Mouse (Mus musculus): ENCODE measurements at regions not wholly inside any gene's neighbourhood (a gene's known extent, or its start where the extent isn't known, plus 50 kb on each side); places are given as distances from the start of the nearest gene placed in this dataset.

DNA sequence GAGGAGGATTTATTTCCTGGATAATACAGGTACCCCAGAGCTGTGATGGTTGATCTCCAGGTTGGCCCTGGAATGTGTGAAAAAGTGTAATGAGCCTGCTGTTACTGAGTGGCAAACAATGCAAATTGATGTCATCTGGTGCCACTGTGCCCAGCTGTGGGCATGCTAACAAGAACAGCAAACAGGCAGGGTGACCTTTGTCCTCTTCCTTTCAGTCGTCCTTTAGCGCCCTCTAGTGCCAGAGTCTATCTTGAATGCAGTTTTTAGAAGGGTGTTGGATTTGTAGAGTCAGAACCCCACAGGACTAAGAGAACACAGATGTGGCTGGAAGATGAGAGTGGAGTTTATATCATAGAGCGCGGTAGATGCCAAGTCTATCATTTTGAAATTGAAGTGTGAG, 164.3 kb downstream of the Sdhaf3 start:
- H3K4me3 ChIP-seq (ENCODE audit: insufficient read depth, low read length): no peak overlapping the region
- H3K27ac ChIP-seq (ENCODE audit: insufficient read depth, low read length): no peak overlapping the region
- no peaks in the 10 kb centered on the region for H3K4me1 ChIP-seq (ENCODE audit: control insufficient read depth, insufficient read depth, low read length)
- TF ChIP-seq CTCF (IDR thresholded peaks at IDR 0.05; ENCODE audit: borderline replicate concordance, insufficient read depth, low read length): no peak

DNA sequence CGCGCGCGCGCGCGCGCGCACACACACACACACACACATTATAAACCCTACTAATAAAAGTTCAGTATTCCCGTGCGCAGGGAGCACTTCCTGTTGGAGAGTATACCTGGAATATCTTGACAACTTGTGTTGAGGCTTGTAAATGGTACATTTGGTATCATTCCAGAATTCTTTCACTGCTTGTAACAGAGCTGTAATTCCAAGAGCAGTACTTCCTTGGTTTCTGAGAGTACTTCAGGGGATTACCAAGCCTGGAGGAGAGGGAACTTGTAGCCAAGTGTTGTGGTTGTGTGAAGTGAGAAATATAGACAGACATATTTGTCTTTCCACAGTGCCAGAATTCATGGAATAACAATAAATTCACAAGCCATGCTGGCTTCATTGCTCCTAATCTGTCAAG, 177.2 kb downstream of the Sdhaf3 start:
- H3K27ac ChIP-seq (ENCODE audit: insufficient read depth, low read length): no peak overlapping the region
- H3K4me3 ChIP-seq (ENCODE audit: insufficient read depth, low read length): no peak overlapping the region
- TF ChIP-seq CTCF (IDR thresholded peaks at IDR 0.05; ENCODE audit: borderline replicate concordance, insufficient read depth, low read length): no peak
- TF ChIP-seq POLR2A (IDR thresholded peaks at IDR 0.05; ENCODE audit: low read depth, low read length): no peak
- H3K4me1 ChIP-seq (ENCODE audit: control insufficient read depth, insufficient read depth, low read length): no peaks in the 10 kb centered on the region

DNA sequence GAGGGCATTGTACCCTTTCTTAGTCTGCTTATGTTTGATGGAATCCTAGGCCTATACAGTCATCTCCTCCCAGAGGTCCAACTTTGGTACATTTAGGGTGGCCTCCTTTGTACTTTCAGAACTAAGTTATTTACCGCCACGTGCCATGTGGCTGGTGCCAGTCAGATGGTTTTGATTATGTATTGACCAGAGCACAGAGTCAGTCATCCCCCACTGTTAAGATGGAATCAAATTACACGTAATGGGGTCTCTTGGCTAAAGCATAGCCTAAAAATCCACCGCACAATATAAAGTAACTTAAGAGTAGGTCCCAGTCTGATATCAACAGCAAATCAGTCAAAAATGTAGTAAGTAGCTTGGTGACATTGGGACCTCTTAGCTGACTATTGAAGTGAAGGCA, 178.3 kb downstream of the Sdhaf3 start:
- TF ChIP-seq CTCF (IDR thresholded peaks at IDR 0.05; ENCODE audit: borderline replicate concordance, insufficient read depth, low read length) (no peak), POLR2A (IDR thresholded peaks at IDR 0.05; ENCODE audit: low read depth, low read length) (no peak)
- no peaks in the 10 kb centered on the region for H3K4me1 ChIP-seq (ENCODE audit: control insufficient read depth, insufficient read depth, low read length)
- H3K4me3 ChIP-seq (ENCODE audit: insufficient read depth, low read length): no peak overlapping the region
- no peak overlapping the region for H3K27ac ChIP-seq (ENCODE audit: insufficient read depth, low read length)

DNA sequence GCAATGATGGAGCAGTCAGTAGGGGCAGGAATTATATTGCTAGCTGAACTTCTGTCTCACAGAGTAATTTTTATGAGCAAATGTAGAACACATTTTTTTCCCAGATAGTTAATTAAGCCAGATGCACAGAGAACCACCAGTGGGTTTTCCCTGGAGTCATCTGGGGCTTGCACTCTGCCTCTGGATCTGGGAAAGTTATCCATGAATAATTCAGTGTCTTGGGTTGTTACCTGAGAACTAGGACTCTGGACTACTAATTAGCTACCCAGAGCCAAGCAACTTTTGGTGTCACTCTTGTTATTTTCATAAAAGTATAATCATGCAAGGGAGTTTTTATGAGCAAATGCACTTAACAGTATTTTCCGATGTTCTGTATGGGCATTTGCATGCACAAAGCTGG, 179.1 kb downstream of the Sdhaf3 start:
- no peak overlapping the region for H3K4me3 ChIP-seq (ENCODE audit: insufficient read depth, low read length)
- H3K4me1 ChIP-seq (ENCODE audit: control insufficient read depth, insufficient read depth, low read length): no peaks in the 10 kb centered on the region
- no peak overlapping the region for H3K27ac ChIP-seq (ENCODE audit: insufficient read depth, low read length)
- TF ChIP-seq POLR2A (IDR thresholded peaks at IDR 0.05; ENCODE audit: low read depth, low read length): no peak
- no peak for TF ChIP-seq CTCF (IDR thresholded peaks at IDR 0.05; ENCODE audit: borderline replicate concordance, insufficient read depth, low read length)

DNA sequence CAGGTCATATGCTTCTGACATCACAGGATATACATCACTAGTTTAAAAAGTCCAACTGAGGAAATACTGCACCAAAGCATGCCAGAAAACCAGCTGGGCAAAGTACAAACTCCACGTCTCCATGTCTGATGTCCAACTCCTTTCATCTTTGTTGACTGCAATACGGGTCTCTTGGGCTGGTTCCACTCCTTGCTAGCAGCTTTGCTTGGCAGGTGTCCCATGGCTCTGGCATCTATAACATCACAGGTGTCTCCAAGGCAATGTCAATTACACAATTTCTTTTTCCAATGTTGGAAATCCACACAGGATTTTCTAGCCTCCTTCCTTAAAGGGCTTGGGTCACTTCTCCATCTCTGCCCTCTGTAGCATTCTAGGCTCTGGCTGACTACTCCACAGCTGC, 225.9 kb downstream of the Sdhaf3 start:
- Histone ChIP-seq H3K4me3 (ENCODE audit: insufficient read depth, low read length) (no peak overlapping the region), H3K4me1 (ENCODE audit: control insufficient read depth, insufficient read depth, low read length) (no peaks in the 10 kb centered on the region), H3K27ac (ENCODE audit: insufficient read depth, low read length) (no peak overlapping the region)
- TF ChIP-seq POLR2A (IDR thresholded peaks at IDR 0.05; ENCODE audit: low read depth, low read length) (no peak), CTCF (IDR thresholded peaks at IDR 0.05; ENCODE audit: borderline replicate concordance, insufficient read depth, low read length) (no peak)

DNA sequence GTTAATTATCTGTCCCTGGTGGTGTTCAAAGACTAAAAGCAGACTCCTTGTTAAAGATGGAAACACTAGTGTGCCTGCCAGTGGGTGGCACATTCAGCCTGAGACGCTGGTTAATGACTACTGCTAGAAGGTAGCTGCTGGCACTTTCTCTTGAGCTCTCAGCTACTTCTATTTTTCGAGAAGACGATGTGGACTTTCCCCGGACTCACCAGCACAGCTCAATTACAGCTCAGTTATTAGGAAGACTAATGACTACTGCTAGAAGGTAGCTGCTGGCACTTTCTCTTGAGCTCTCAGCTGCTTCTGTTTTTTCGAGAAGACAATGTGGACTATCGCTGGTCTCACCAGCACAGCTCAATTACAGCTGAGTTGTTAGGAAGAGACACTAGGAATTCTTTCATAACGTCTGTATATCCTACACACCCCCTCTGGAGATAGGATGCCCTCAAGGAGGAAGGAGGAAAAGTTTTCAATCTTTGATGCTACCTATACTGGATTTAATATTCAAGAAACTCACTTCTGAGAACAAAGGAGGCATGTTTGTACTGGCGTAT, 243.3 kb downstream of the Sdhaf3 start:
- H3K27ac ChIP-seq (ENCODE audit: insufficient read depth, low read length): no peak overlapping the region
- no peak for TF ChIP-seq POLR2A (IDR thresholded peaks at IDR 0.05; ENCODE audit: low read depth, low read length)
- H3K4me1 ChIP-seq (ENCODE audit: control insufficient read depth, insufficient read depth, low read length): no peaks in the 10 kb centered on the region
- H3K4me3 ChIP-seq (ENCODE audit: insufficient read depth, low read length): no peak overlapping the region

DNA sequence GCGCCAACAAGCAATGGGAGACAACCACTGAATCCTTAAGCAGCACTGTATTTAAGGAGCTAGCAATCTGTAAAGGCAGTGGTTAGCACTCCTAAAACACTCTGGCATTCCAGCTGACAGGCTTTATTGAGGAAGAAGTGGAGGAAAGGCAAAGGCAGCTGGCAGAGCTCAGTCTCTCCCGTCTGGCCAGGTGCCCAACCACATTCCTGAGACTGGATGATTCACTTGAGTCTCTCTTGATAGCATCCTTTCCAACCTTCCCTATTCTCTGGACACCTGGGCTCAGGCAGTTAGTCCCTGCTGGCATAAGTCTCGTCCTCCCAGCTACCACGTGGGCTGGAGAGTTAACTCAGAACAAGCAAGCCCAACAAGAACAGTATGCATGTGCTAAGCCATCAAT, 260.1 kb downstream of the Sdhaf3 start:
- Histone ChIP-seq H3K4me3 (ENCODE audit: insufficient read depth, low read length) (no peak overlapping the region), H3K27ac (ENCODE audit: insufficient read depth, low read length) (no peak overlapping the region), H3K4me1 (ENCODE audit: control insufficient read depth, insufficient read depth, low read length) (no peaks in the 10 kb centered on the region)
- no peak for TF ChIP-seq CTCF (IDR thresholded peaks at IDR 0.05; ENCODE audit: borderline replicate concordance, insufficient read depth, low read length)
- TF ChIP-seq POLR2A (IDR thresholded peaks at IDR 0.05; ENCODE audit: low read depth, low read length): no peak

DNA sequence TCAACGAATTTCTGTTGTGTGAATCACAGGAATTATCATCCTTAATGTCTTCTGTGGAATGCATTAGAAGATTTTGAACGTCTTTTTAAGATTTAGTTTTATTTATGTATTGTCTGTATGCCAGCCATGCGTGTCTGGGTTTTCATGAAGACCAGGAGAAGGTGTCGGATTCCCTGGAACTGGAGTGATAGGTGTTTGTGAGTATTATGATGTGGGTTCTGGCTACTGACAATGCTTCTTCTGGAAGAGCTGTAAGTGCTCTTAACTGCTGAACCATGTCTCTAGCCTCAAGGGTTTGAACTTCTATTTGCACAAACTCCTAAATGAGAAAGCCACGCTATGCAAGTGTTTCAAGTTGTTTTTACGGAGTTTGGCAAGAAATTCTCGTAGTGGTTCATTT, 296.5 kb downstream of the Sdhaf3 start:
- H3K27ac ChIP-seq (ENCODE audit: insufficient read depth, low read length): peak overlapping the region; percentile 65
- no peak overlapping the region for H3K4me3 ChIP-seq (ENCODE audit: insufficient read depth, low read length)
- TF ChIP-seq POLR2A (IDR thresholded peaks at IDR 0.05; ENCODE audit: low read depth, low read length) (no peak), CTCF (IDR thresholded peaks at IDR 0.05; ENCODE audit: borderline replicate concordance, insufficient read depth, low read length) (no peak)
- H3K4me1 ChIP-seq (ENCODE audit: control insufficient read depth, insufficient read depth, low read length): no peaks in the 10 kb centered on the region

DNA sequence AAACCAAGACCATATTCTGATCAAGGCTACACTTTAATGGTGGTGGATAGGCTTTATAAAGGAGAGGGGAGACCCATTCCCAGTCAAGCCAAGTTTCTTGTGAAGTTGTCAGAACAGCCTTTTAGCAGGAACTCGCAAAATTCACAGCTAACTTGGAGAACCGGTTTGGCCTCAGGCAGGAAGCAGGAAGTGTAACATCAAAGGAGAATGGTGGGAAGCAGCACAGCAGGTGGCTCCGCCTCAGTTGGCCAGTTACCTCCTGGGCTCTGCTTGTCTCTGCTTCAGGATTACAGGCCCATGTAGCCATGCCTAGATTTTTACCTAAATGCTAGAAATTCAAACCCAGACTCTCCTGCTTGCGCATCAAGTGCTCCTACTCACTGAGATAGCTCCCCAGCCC, 277.2 kb upstream of the Tac1 start:
- Histone ChIP-seq H3K4me1 (ENCODE audit: control insufficient read depth, insufficient read depth, low read length) (no peaks in the 10 kb centered on the region), H3K27ac (ENCODE audit: insufficient read depth, low read length) (no peak overlapping the region), H3K4me3 (ENCODE audit: insufficient read depth, low read length) (no peak overlapping the region)
- TF ChIP-seq POLR2A (IDR thresholded peaks at IDR 0.05; ENCODE audit: low read depth, low read length) (no peak), CTCF (IDR thresholded peaks at IDR 0.05; ENCODE audit: borderline replicate concordance, insufficient read depth, low read length) (no peak)

DNA sequence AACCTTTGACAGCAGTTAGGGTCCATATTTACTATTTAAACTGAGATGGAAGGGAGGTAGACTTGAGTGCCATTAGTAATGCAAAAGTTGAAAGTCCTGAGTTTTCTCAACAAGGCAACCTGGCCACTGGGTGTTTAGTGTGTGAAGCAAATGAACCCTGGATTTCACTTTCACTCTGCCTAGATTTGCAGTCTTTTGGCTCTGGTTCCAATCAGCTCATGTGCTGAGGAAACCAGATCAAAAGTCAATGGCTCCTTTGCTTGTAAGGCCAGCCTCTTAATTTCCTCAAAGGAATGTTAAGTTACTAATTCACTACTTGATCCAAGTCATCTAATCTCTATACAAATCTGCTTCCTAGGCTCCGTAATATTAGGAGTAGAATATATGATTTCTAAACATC, 247.7 kb upstream of the Tac1 start:
- TF ChIP-seq CTCF (IDR thresholded peaks at IDR 0.05; ENCODE audit: borderline replicate concordance, insufficient read depth, low read length): no peak
- TF ChIP-seq POLR2A (IDR thresholded peaks at IDR 0.05; ENCODE audit: low read depth, low read length): no peak
- H3K27ac ChIP-seq (ENCODE audit: insufficient read depth, low read length): no peak overlapping the region
- H3K4me3 ChIP-seq (ENCODE audit: insufficient read depth, low read length): no peak overlapping the region
- H3K4me1 ChIP-seq (ENCODE audit: control insufficient read depth, insufficient read depth, low read length): no peaks in the 10 kb centered on the region

DNA sequence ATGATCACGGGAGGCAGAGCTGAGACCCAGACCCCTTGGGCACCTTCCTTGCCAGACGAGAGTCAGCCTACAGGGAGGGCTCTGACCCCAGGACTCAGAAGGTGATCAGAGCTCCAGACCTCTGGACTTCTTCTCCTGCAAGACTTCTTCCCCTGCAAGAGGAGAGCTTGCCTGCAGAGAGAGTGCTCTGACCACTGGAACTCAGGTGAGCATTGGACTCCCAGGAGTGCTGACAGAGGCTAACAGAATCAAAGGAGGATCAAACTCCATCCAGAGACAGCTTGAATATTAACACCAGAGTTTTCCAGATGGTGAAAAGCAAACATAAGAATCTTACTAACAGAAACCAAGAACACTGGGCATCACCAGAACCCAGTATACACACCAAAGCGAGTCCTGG, 241.2 kb upstream of the Tac1 start:
- H3K27ac ChIP-seq (ENCODE audit: insufficient read depth, low read length): no peak overlapping the region
- H3K4me1 ChIP-seq (ENCODE audit: control insufficient read depth, insufficient read depth, low read length): no peaks in the 10 kb centered on the region
- no peak overlapping the region for H3K4me3 ChIP-seq (ENCODE audit: insufficient read depth, low read length)
- TF ChIP-seq CTCF (IDR thresholded peaks at IDR 0.05; ENCODE audit: borderline replicate concordance, insufficient read depth, low read length): no peak
- no peak for TF ChIP-seq POLR2A (IDR thresholded peaks at IDR 0.05; ENCODE audit: low read depth, low read length)

All from embryonic fibroblast, embryonic 13.5 days (primary cell).